Mouse (Mus musculus) CH12.LX (cell line): ENCODE data around the gene Gng3. TPM values are rescaled to one million over a fixed set of nuclear protein-coding genes. Genes with fewer than 3 reads are reported as not detected.
A peak's percentile ranks its signal among the peaks of the same experiment; 100 is the strongest.

Experiments
- DNase-seq: peaks from one replicate; pipeline ENCODE4 v3.0.0-alpha.2; 2013; ENCODE audit errors: extremely low read depth
- H3K27ac ChIP-seq: 2 replicates; pipeline ENCODE4 v1.5.1; 2012; ENCODE audit warnings: low read depth, mild to moderate bottlenecking, control low read depth, moderate library complexity; ENCODE audit not compliant: insufficient read depth
- H3K27me3 ChIP-seq: replicated peaks from 2 replicates; pipeline ENCODE3; 2012; ENCODE audit warnings: inconsistent platforms
- H3K36me3 ChIP-seq, 2 experiments: replicated peaks in 1 of 2; 2 replicates each; pipeline versions ENCODE3 to v1.6.1; 2012; ENCODE audit warnings: inconsistent platforms in 1 of 2, low read length in 1 of 2, mild to moderate bottlenecking in 1 of 2, mixed read lengths in 1 of 2, moderate library complexity in 1 of 2; ENCODE audit not compliant: control insufficient read depth in 1 of 2, insufficient read depth in 1 of 2
- H3K4me1 ChIP-seq, 2 experiments: 2 replicates each; pipeline ENCODE4 v1.6.1; 2012; ENCODE audit warnings: inconsistent platforms in 1 of 2, moderate library complexity in 1 of 2; ENCODE audit not compliant: insufficient read depth in 2 of 2, control insufficient read depth in 1 of 2
- H3K4me2 ChIP-seq: 2 replicates; pipeline ENCODE4 v1.6.1; 2012; ENCODE audit warnings: low read depth, mild to moderate bottlenecking, control low read depth; ENCODE audit not compliant: poor library complexity, insufficient read depth, severe bottlenecking
- H3K4me3 ChIP-seq, 3 experiments: fragments of 150-350 bp in 1 of 3; sonication (generic) in 1 of 3; replicated peaks in 1 of 3; 2 replicates each; pipeline versions ENCODE3 to v1.5.1; 2011 to 2012; ENCODE audit warnings: low read depth in 2 of 3, low read length in 2 of 3, mild to moderate bottlenecking in 2 of 3, moderate library complexity in 2 of 3, control low read depth in 1 of 3, improper control_type of control experiment in 1 of 3, inconsistent platforms in 1 of 3, mixed read lengths in 1 of 3; ENCODE audit not compliant: poor library complexity in 1 of 3
- H3K79me2 ChIP-seq: replicated peaks from 2 replicates; pipeline ENCODE4 v1.6.1; 2012; ENCODE audit warnings: mild to moderate bottlenecking, moderate library complexity; ENCODE audit not compliant: control insufficient read depth, poor library complexity, insufficient read depth, severe bottlenecking; ENCODE audit errors: extremely low read depth
- H3K9ac ChIP-seq: 2 replicates; pipeline ENCODE4 v1.6.1; 2012; ENCODE audit warnings: low read depth, mild to moderate bottlenecking, control low read depth, moderate library complexity; ENCODE audit not compliant: insufficient read depth
- H3K9me3 ChIP-seq: replicated peaks from 2 replicates; pipeline ENCODE3; 2012; ENCODE audit warnings: low read length, inconsistent platforms, mixed read lengths
- BHLHE40 ChIP-seq: IDR thresholded peaks from 2 replicates; pipeline ENCODE4 v1.6.1; 2011; ENCODE audit warnings: mild to moderate bottlenecking, low read depth, low read length, improper control_type of control experiment
- CHD1 ChIP-seq: IDR thresholded peaks from 2 replicates; pipeline ENCODE4 v1.6.1; 2012; ENCODE audit warnings: low read depth, low read length, improper control_type of control experiment, inconsistent platforms
- EP300 ChIP-seq: IDR thresholded peaks from 2 replicates; pipeline ENCODE4 v1.6.1; 2011; ENCODE audit warnings: low read length, improper control_type of control experiment
- ETS1 ChIP-seq: conservative IDR thresholded peaks from 2 replicates; pipeline ENCODE4 v1.6.1; 2012; ENCODE audit warnings: low read depth, mild to moderate bottlenecking, inconsistent platforms, low read length, improper control_type of control experiment, moderate library complexity
- GABPA ChIP-seq: IDR thresholded peaks from 2 replicates; pipeline ENCODE4 v1.6.1; 2012; ENCODE audit warnings: low read depth, low read length, improper control_type of control experiment, inconsistent platforms; ENCODE audit not compliant: insufficient replicate concordance
- HCFC1 ChIP-seq: IDR thresholded peaks from 2 replicates; pipeline ENCODE4 v1.6.1; 2012; ENCODE audit warnings: low read depth, mild to moderate bottlenecking, inconsistent platforms, low read length, improper control_type of control experiment
- IRF4 ChIP-seq: IDR thresholded peaks from 2 replicates; pipeline ENCODE4 v1.6.1; 2014; ENCODE audit warnings: low read depth, mild to moderate bottlenecking, inconsistent platforms, low read length, improper control_type of control experiment
- JUN ChIP-seq: IDR thresholded peaks from 2 replicates; pipeline ENCODE4 v1.6.1; 2011; ENCODE audit warnings: low read depth, mild to moderate bottlenecking, low read length, improper control_type of control experiment, moderate library complexity; ENCODE audit not compliant: insufficient read depth
- JUND ChIP-seq: conservative IDR thresholded peaks from 2 replicates; pipeline ENCODE4 v1.6.1; 2011; ENCODE audit warnings: low read depth, low read length, improper control_type of control experiment
- KAT2A ChIP-seq: IDR thresholded peaks from 2 replicates; pipeline ENCODE4 v1.6.1; 2012; ENCODE audit warnings: low read length, improper control_type of control experiment, inconsistent platforms; ENCODE audit not compliant: insufficient replicate concordance
- MAFK ChIP-seq: IDR thresholded peaks from 2 replicates; pipeline ENCODE4 v1.6.1; 2011; ENCODE audit warnings: low read length, improper control_type of control experiment; ENCODE audit not compliant: insufficient replicate concordance
- MAX ChIP-seq: IDR thresholded peaks from 2 replicates; pipeline ENCODE4 v1.6.1; 2011; ENCODE audit warnings: low read length, improper control_type of control experiment
- MEF2A ChIP-seq: IDR thresholded peaks from 2 replicates; pipeline ENCODE4 v1.6.1; 2014; ENCODE audit warnings: low read depth, mild to moderate bottlenecking, inconsistent platforms, low read length, improper control_type of control experiment, borderline replicate concordance
- MYC ChIP-seq: IDR thresholded peaks from 2 replicates; pipeline ENCODE4 v1.6.1; 2011; ENCODE audit warnings: low read depth, mild to moderate bottlenecking, improper control_type of control experiment, low read length
- NELFE ChIP-seq: IDR thresholded peaks from 2 replicates; pipeline ENCODE4 v1.6.1; 2011; ENCODE audit warnings: low read depth, low read length, improper control_type of control experiment
- NRF1 ChIP-seq: IDR thresholded peaks from 2 replicates; pipeline ENCODE4 v1.6.1; 2014; ENCODE audit warnings: low read depth, mild to moderate bottlenecking, inconsistent platforms, low read length, improper control_type of control experiment, moderate library complexity
- POLR2A ChIP-seq: IDR thresholded peaks from 2 replicates; pipeline ENCODE4 v1.6.1; 2011; ENCODE audit warnings: low read depth, mild to moderate bottlenecking, improper control_type of control experiment, low read length
- POLR2AphosphoS2 ChIP-seq: IDR thresholded peaks from 2 replicates; pipeline ENCODE4 v1.6.1; 2011; ENCODE audit warnings: low read depth, low read length, improper control_type of control experiment
- RCOR1 ChIP-seq: conservative IDR thresholded peaks from 2 replicates; pipeline ENCODE4 v1.6.1; 2012; ENCODE audit warnings: low read depth, mild to moderate bottlenecking, inconsistent platforms, low read length, improper control_type of control experiment
- UBTF ChIP-seq: IDR thresholded peaks from 2 replicates; pipeline ENCODE4 v1.6.1; 2012; ENCODE audit warnings: low read depth, mild to moderate bottlenecking, inconsistent platforms, low read length, improper control_type of control experiment, moderate library complexity
- USF2 ChIP-seq: conservative IDR thresholded peaks from 2 replicates; pipeline ENCODE4 v1.6.1; 2011; ENCODE audit warnings: low read depth, low read length, improper control_type of control experiment
- ZC3H11A ChIP-seq: IDR thresholded peaks from 2 replicates; pipeline ENCODE4 v1.6.1; 2012; ENCODE audit warnings: low read depth, mild to moderate bottlenecking, inconsistent platforms, low read length, improper control_type of control experiment
- ZKSCAN1 ChIP-seq: IDR thresholded peaks from 2 replicates; pipeline ENCODE4 v1.6.1; 2012; ENCODE audit warnings: low read depth, inconsistent platforms, low read length, improper control_type of control experiment, borderline replicate concordance
- ZMIZ1 ChIP-seq: IDR thresholded peaks from 2 replicates; pipeline ENCODE4 v1.6.1; 2012; ENCODE audit warnings: low read depth, mild to moderate bottlenecking, inconsistent platforms, low read length, improper control_type of control experiment
- ZNF384 ChIP-seq: IDR thresholded peaks from 2 replicates; pipeline ENCODE4 v1.6.1; 2012; ENCODE audit warnings: low read depth, low read length, improper control_type of control experiment, inconsistent platforms
- dilution Hi-C: fragments of 300-500 bp; cut with MboI; formaldehyde crosslinking; loops from 2 replicates; pipeline ENCODE4 v1.14.3; 2020; ENCODE audit warnings: low sequenced_read_pairs; ENCODE audit not compliant: extremely low pct_unique_long_range_greater_than_20kb, extremely low pct_ligation_motif_present
- in situ Hi-C: fragments of 300-500 bp; cut with MboI; formaldehyde crosslinking; loops from 3 replicates; pipeline ENCODE4 v1.14.3; 2019; ENCODE audit warnings: low sequenced_read_pairs, low pct_ligation_motif_present, low pct_unique_long_range_greater_than_20kb, mixed read lengths
- polyA plus RNA-seq: library from polyadenylated mRNA; unstranded; fragments of >175 nt; gene quantifications from 2 replicates; pipeline ENCODE4 v1.2.1, GENCODE M21; 2012; ENCODE audit warnings: low read depth; ENCODE audit not compliant: insufficient read length
- total RNA-seq, 2 experiments: library from RNA; depleted of rRNA; stranded (reverse); fragments of 300-350 nt in 1 of 2; fragments of >200 nt in 1 of 2; gene quantifications; 2 replicates each; pipeline ENCODE4 v1.2.3; 2012 to 2014

Gng3 gene
- total and polyA plus RNA-seq, 3 experiments = 0.56 to 10.3 (median 6.1) TPM

DNA sequence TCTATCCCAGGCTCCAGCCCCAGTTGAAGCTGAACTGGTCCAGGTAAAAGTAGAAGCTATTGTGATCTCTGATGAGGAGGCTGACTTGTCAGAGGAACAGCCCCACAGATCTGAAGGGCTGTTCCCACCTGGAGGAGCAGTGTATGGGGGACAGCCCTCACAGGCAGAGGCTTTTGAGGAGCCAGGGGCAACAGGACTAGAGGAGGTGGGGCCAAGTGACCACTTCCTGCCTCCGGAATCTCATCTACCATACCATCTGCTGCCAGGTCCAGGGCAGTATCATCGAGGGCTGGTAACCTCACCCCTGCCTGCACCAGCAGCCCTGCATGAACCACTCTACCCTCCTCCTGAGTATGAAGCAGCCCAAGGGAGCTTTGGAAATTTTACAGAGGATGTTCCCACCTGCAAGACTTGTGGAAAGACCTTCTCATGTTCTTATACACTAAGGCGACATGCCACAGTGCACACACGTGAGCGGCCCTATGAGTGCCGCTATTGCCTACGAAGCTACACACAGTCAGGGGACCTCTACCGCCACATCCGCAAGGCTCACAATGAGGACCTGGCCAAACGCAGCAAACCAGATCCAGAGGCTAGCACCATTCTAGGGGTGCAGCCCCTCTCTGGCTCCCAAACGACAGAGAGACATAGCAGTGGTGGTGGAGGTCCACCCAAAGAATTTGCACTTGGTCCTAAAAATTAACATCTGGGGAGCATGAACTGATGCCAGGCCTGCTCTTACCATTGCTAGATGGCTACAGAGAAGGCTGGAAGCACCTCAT lies 34.9 kb downstream of the Gng3 start:
- no peaks in the 10 kb centered on the region for H3K9me3 ChIP-seq
- H3K79me2 ChIP-seq = peaks cover 3% of the 10 kb centered on the region; the same call in 1 of the 2 replicates
- H3K36me3 ChIP-seq = peaks cover 12 to 33% of the 10 kb centered on the region in 2 experiments
- no peak overlapping the region for H3K4me3 ChIP-seq
- H3K4me2 ChIP-seq = no peak overlapping the region
- no peak overlapping the region for H3K9ac ChIP-seq
- DNase-seq = no peak
- H3K27me3 ChIP-seq = no peaks in the 10 kb centered on the region
- peaks cover 14 to 64% of the 10 kb centered on the region in 2 experiments for H3K4me1 ChIP-seq
- in situ Hi-C loops (no loop called here), dilution Hi-C loops (no loop called here)
- no peak for TF ChIP-seq POLR2A
- TF ChIP-seq BHLHE40 = no peak
- TF ChIP-seq ZKSCAN1 = no peak
- TF ChIP-seq HCFC1 = no peak
- no peak for TF ChIP-seq POLR2AphosphoS2
- no peak for TF ChIP-seq NRF1
- TF ChIP-seq ZC3H11A = no peak
- TF ChIP-seq ZMIZ1 = no peak
- TF ChIP-seq MAFK = no peak
- TF ChIP-seq USF2 = no peak
- TF ChIP-seq JUND = no peak
- TF ChIP-seq NELFE = no peak
- TF ChIP-seq GABPA = no peak
- TF ChIP-seq CHD1 = no peak
- no peak for TF ChIP-seq EP300
- TF ChIP-seq IRF4 = no peak
- no peak for TF ChIP-seq MEF2A
- no peak for TF ChIP-seq RCOR1
- no peak for TF ChIP-seq KAT2A
- no peak for TF ChIP-seq UBTF
- no peak overlapping the region for H3K27ac ChIP-seq

- H3K4me1 ChIP-seq = peaks cover 11 to 59% of the 10 kb centered on the region in 2 experiments
- peak overlapping the region; percentile 11; the same call in 1 of the 2 replicates for H3K27ac ChIP-seq
- H3K9me3 ChIP-seq = no peaks in the 10 kb centered on the region
- in situ Hi-C loops (no loop called here), dilution Hi-C loops (no loop called here)
- TF ChIP-seq JUND = no peak
- no peak for TF ChIP-seq USF2
- TF ChIP-seq ETS1 = no peak
- no peak for TF ChIP-seq GABPA
- no peak for TF ChIP-seq CHD1
- no peak for TF ChIP-seq MYC
- TF ChIP-seq RCOR1 = no peak
- TF ChIP-seq ZNF384 = no peak
- TF ChIP-seq JUN = no peak
- no peak for TF ChIP-seq MAX
- peak overlapping the region; percentile 72; the same call in 1 of the 2 replicates for H3K4me2 ChIP-seq
- no peaks in the 10 kb centered on the region for H3K27me3 ChIP-seq
- H3K79me2 ChIP-seq = peaks cover 3% of the 10 kb centered on the region; the same call in 1 of the 2 replicates
- H3K4me3 ChIP-seq = no peak overlapping the region
- H3K9ac ChIP-seq = no peak overlapping the region
- peaks cover 12 to 28% of the 10 kb centered on the region in 2 experiments for H3K36me3 ChIP-seq
- DNase-seq = no peak
Observed at GRCm38 (mm10) chr19:8803204-8803780, 35.7 kb downstream of the Gng3 start.
